Mouse (Mus musculus): ENCODE measurements around the gene Cmtm2a.
"Not testable (repeated sequence)": the region's sequence is repeated elsewhere in the genome, so short reads cannot be mapped to it uniquely, and the experiment has no call there.

DNA sequence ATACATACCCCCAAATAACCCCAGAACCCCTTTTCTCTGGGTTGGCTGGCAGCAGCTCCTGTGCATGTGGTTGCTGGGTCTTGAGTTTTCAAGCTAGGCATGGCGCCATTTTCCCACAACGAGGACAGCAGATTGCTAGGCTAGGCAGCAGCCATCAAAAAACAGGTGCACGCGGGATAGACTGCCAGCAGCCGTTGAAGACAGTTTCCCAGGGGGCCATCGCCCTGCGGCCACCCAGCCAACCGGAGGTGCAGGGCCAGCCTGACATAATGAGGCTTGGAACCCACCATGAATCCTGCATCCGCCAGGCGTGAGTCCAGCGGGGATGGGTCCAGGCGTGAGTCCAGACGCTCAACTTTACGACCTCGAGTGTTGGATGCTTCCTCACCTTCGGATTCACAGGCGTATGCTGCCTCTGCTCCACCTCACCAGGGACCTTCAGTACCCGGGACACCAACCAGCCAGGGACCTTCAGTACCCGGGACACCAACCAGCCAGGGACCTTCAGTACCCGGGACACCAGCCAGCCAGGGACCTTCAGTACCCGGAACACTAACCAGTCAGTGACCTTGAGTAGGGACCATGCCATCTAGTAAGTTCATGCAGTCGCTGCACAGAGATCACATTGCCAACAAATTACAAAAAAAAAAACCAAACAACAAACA lies 28.6 kb downstream of the Cmtm2a start:
- TF ChIP-seq GATA1 (IDR thresholded peaks at IDR 0.05; ENCODE audit: borderline replicate concordance, low read length); FLI1 (IDR thresholded peaks at IDR 0.05; ENCODE audit: low read length): not testable (repeated sequence)
